Mouse (Mus musculus): ENCODE measurements around the gene Olfr1394. TPM values are rescaled to one million over a fixed set of nuclear protein-coding genes. Genes with fewer than 3 reads are reported as not detected.

The Olfr1394 gene
- not detected for polyA plus RNA-seq (2014; fragmentation: Illumina TruSeq; extraction: RNeasy Lipid Tissue Mini Kit (QIAGEN cat#74804); ENCODE audit: low read depth, low replicate concordance)

DNA sequence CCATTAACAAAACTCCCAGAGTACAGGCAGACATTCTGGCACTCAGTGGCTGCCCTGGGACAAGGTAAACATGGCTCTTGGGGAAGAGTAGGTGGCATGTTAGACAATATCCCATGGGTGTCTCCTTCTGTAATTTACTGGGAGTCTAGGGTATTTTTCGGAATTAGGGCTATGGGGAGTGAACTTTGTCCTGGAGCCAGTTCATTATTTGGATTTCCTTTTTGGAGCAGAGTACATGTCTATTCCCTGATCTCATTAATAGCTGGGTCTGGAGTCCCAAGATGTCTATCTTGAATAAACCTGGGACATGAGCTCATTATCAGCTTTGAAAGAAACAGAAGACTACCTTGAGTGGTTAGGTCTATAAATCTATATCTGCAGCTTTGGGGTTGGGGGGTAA, at the start of gene Olfr1394:
Gene Olfr1394 (plus strand): TSS at position 301 of the 400 bp plus-strand sequence.

DNA sequence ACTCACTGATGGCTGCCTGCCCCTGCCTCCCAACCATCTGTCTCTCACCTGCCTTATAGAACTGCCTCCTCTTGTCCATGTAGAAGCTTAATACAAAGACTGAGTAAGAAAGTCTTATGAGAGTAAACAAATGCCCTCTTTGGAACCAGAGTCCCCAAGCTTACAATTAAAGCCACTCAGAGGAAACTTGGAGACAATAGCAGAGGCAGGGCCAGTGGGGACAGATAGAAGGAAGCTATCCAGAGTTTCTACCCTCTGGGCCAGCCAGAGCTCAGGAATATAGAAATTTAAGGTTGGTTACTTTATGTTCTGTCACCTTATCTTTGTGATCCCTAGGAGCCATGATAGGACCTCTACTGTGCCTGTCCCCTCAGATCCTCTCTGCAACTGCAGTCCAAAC, 39.4 kb upstream of the Olfr1394 start, which contains the start of gene Olfr1396:
Gene Olfr1396 (minus strand): TSS at position 101 of the 400 bp plus-strand sequence.

DNA sequence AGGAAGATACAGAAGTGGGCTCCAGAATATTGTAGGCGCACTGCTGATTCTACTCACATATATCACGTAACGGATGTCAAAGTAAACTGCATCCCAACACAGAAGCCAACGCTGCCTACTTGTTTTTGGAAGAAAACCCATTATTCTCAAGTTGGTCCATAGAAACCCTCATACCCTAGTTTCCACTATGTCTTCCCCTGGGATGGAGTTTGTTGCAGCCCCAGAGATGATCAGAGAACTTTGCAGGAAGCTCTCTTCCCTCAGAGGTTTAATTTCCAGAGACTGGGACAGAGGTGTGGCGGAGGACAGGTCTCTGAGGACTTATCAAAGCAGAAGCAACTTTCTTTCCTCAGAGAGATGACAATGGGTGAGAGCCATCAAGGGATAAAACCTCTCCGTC, 12.2 kb upstream of the Olfr1394 start, which contains the start of gene Olfr1395:
Gene Olfr1395 (plus strand): TSS at position 301 of the 400 bp plus-strand sequence.

GRCm38 (mm10) chr11:49186955-49187488, 32.8 kb downstream of the Olfr1394 start, which contains the start of gene Btnl9:
Gene Btnl9, minus strand, starts transcription at chr11:49187159.

DNA sequence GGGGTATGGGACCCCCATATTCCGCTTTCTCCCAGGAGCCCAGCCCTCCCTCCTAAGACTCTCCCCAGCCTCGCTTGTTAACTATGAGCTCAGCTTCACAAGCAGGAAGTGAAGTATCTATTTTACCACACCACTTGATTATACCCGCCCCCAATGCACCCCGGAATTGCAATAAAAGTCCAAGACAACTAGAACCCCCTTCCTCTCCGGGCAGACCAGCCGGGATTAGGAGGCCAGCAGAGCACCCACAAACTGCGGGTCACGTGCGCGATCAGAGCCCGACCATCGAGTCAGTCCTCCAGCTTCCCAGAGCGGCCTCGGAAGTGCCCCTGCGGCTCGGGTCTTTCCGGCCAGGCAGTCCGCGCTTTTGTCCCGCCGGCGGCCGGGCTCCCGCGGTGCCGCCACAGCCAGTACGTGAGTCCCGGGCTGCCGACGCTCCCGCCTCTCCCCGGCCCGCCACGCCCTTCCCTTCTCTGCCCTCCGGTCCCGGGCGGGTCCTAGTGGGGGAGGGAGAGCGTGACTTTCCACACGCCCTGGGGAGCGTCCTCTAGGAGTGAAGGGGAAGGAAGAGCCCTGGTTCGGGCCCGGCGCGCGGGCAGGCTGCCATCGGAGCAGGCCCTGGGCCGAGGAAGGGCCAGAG, 49.1 kb downstream of the Olfr1394 start, which contains the start of gene Zfp62:
Gene Zfp62 (plus strand): TSS at position 164 of the 640 bp plus-strand sequence.

Other genes starting within 250 kb of the Olfr1394 start
- gene Psme2b, start 208.2 kb upstream of the Olfr1394 start, polyA plus RNA-seq (2014; fragmentation: Illumina TruSeq; extraction: RNeasy Lipid Tissue Mini Kit (QIAGEN cat#74804); ENCODE audit: low read depth, low replicate concordance): 1.6 TPM
- gene Olfr56, start 175.5 kb upstream of the Olfr1394 start, polyA plus RNA-seq (2014; fragmentation: Illumina TruSeq; extraction: RNeasy Lipid Tissue Mini Kit (QIAGEN cat#74804); ENCODE audit: low read depth, low replicate concordance): 0.79 TPM
- gene 9930111J21Rik1, start 175.0 kb upstream of the Olfr1394 start, polyA plus RNA-seq (2014; fragmentation: Illumina TruSeq; extraction: RNeasy Lipid Tissue Mini Kit (QIAGEN cat#74804); ENCODE audit: low read depth, low replicate concordance): 0.29 TPM
- gene Gm12185, start 162.2 kb upstream of the Olfr1394 start, polyA plus RNA-seq (2014; fragmentation: Illumina TruSeq; extraction: RNeasy Lipid Tissue Mini Kit (QIAGEN cat#74804); ENCODE audit: low read depth, low replicate concordance): 0.13 TPM
- 18.7 TPM for gene Tgtp1, start 160.2 kb upstream of the Olfr1394 start, polyA plus RNA-seq (2014; fragmentation: Illumina TruSeq; extraction: RNeasy Lipid Tissue Mini Kit (QIAGEN cat#74804); ENCODE audit: low read depth, low replicate concordance)
- gene 9930111J21Rik2, start 103.1 kb upstream of the Olfr1394 start, polyA plus RNA-seq (2014; fragmentation: Illumina TruSeq; extraction: RNeasy Lipid Tissue Mini Kit (QIAGEN cat#74804); ENCODE audit: low read depth, low replicate concordance): 3.9 TPM
- 11.2 TPM for gene Tgtp2, start 90.2 kb upstream of the Olfr1394 start, polyA plus RNA-seq (2014; fragmentation: Illumina TruSeq; extraction: RNeasy Lipid Tissue Mini Kit (QIAGEN cat#74804); ENCODE audit: low read depth, low replicate concordance)
- 51.2 TPM for gene Ifi47, start 77.8 kb upstream of the Olfr1394 start, polyA plus RNA-seq (2014; fragmentation: Illumina TruSeq; extraction: RNeasy Lipid Tissue Mini Kit (QIAGEN cat#74804); ENCODE audit: low read depth, low replicate concordance)
- gene Olfr1396, start 39.5 kb upstream of the Olfr1394 start, polyA plus RNA-seq (2014; fragmentation: Illumina TruSeq; extraction: RNeasy Lipid Tissue Mini Kit (QIAGEN cat#74804); ENCODE audit: low read depth, low replicate concordance): 0.19 TPM
- not detected for gene Olfr1395, start 12.1 kb upstream of the Olfr1394 start, polyA plus RNA-seq (2014; fragmentation: Illumina TruSeq; extraction: RNeasy Lipid Tissue Mini Kit (QIAGEN cat#74804); ENCODE audit: low read depth, low replicate concordance)
- 5.2 TPM for gene Btnl9, start 32.8 kb downstream of the Olfr1394 start, polyA plus RNA-seq (2014; fragmentation: Illumina TruSeq; extraction: RNeasy Lipid Tissue Mini Kit (QIAGEN cat#74804); ENCODE audit: low read depth, low replicate concordance)
- gene Zfp62, start 48.9 kb downstream of the Olfr1394 start, polyA plus RNA-seq (2014; fragmentation: Illumina TruSeq; extraction: RNeasy Lipid Tissue Mini Kit (QIAGEN cat#74804); ENCODE audit: low read depth, low replicate concordance): 38.5 TPM
- 30.2 TPM for gene Mgat1, start 89.8 kb downstream of the Olfr1394 start, polyA plus RNA-seq (2014; fragmentation: Illumina TruSeq; extraction: RNeasy Lipid Tissue Mini Kit (QIAGEN cat#74804); ENCODE audit: low read depth, low replicate concordance)
- 0.48 TPM for gene Olfr1393, start 123.9 kb downstream of the Olfr1394 start, polyA plus RNA-seq (2014; fragmentation: Illumina TruSeq; extraction: RNeasy Lipid Tissue Mini Kit (QIAGEN cat#74804); ENCODE audit: low read depth, low replicate concordance)
- not detected for gene Olfr1392, start 130.9 kb downstream of the Olfr1394 start, polyA plus RNA-seq (2014; fragmentation: Illumina TruSeq; extraction: RNeasy Lipid Tissue Mini Kit (QIAGEN cat#74804); ENCODE audit: low read depth, low replicate concordance)
- gene Olfr10, start 150.4 kb downstream of the Olfr1394 start, polyA plus RNA-seq (2014; fragmentation: Illumina TruSeq; extraction: RNeasy Lipid Tissue Mini Kit (QIAGEN cat#74804); ENCODE audit: low read depth, low replicate concordance): not detected
- gene Olfr1391, start 168.4 kb downstream of the Olfr1394 start, polyA plus RNA-seq (2014; fragmentation: Illumina TruSeq; extraction: RNeasy Lipid Tissue Mini Kit (QIAGEN cat#74804); ENCODE audit: low read depth, low replicate concordance): not detected
- not detected for gene Olfr1390, start 180.8 kb downstream of the Olfr1394 start, polyA plus RNA-seq (2014; fragmentation: Illumina TruSeq; extraction: RNeasy Lipid Tissue Mini Kit (QIAGEN cat#74804); ENCODE audit: low read depth, low replicate concordance)